Mouse (Mus musculus) G1E (cell line): ENCODE data around the gene Nnat.

Source experiments
- CTCF ChIP-seq: IDR thresholded peaks from 2 replicates; pipeline ENCODE4 v1.5.1; 2012; ENCODE audit warnings: low read depth, low read length, inconsistent platforms, mixed read lengths
- GATA1 ChIP-seq: IDR thresholded peaks from 2 replicates; pipeline ENCODE4 v1.6.1; 2012; ENCODE audit warnings: borderline replicate concordance, low read length, inconsistent platforms, mixed read lengths

DNA sequence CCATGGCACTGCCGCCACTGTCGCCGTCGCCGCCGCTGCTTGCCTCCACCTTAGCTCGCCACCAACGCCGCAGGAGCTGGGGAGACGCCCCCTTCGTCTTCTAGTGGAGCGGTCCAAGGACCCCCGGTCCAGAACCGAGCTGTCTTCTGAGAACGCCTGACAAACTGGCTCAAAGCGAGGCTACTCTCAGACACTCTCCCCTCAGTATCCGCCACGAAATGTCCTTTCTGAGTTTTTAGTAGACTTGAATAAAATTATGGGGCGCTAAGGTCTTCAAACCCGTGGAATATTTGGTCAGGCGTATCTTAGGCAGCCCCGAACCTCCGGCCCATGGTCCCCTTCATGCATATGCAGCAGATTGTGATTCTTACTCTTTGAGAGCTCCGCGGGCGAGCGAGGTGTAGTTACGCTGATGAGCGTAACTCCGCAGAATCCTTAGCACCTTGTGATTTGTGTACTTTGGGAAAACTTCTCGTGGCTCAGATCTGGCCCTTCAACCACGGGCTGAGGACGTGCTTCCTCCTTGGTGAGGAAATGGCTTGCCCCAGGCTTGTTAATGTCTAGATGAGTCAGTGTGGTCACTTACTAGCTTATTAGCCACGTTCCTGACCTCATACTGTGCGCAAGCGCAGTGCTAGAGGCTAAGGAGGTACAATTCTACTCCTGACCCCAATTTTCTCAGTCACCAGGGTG, 6.5 kb downstream of the Nnat start:
- TF ChIP-seq CTCF: no peak
- TF ChIP-seq GATA1: no peak
